Mouse (Mus musculus) liver, embryonic 12.5 days (tissue): ENCODE data around the gene Ascl4. TPM values are rescaled to one million over a fixed set of nuclear protein-coding genes. Genes with fewer than 3 reads are reported as not detected.

Experiments
- ATAC-seq: fragments of 200-750 bp; cut with Nextera tagmentation; 2 replicates; pipeline ENCODE4 v1.8.0; 2017; ENCODE audit warnings: moderate number of reproducible peaks, mild to moderate bottlenecking, moderate library complexity
- H3K27ac ChIP-seq: fragments of 300-500 bp; sonication (generic); 2 replicates; pipeline ENCODE4 v1.5.1; 2016; ENCODE audit warnings: mild to moderate bottlenecking
- H3K27me3 ChIP-seq: fragments of 300-500 bp; sonication (generic); replicated peaks from 2 replicates; pipeline ENCODE4 v1.6.1; 2016; ENCODE audit warnings: mild to moderate bottlenecking, moderate library complexity
- H3K36me3 ChIP-seq: fragments of 300-500 bp; sonication (generic); 2 replicates; pipeline ENCODE4 v1.6.1; 2016; ENCODE audit warnings: mild to moderate bottlenecking, moderate library complexity
- H3K4me1 ChIP-seq: fragments of 300-500 bp; sonication (generic); 2 replicates; pipeline ENCODE4 v1.6.1; 2016
- H3K4me2 ChIP-seq: fragments of 300-500 bp; sonication (generic); 2 replicates; pipeline ENCODE4 v1.6.1; 2016; ENCODE audit warnings: mild to moderate bottlenecking, moderate library complexity
- H3K4me3 ChIP-seq: fragments of 300-500 bp; sonication (generic); 2 replicates; pipeline ENCODE4 v1.5.1; 2016; ENCODE audit warnings: mild to moderate bottlenecking, moderate library complexity
- H3K9ac ChIP-seq: fragments of 300-500 bp; sonication (generic); 2 replicates; pipeline ENCODE4 v1.6.1; 2016; ENCODE audit warnings: mild to moderate bottlenecking, moderate library complexity
- H3K9me3 ChIP-seq: fragments of 300-500 bp; sonication (generic); replicated peaks from 2 replicates; pipeline ENCODE4 v1.6.1; 2016; ENCODE audit warnings: mild to moderate bottlenecking, moderate library complexity
- WGBS: fragments of 180-500 bp; shearing (Covaris S2); methylation state at CpG from one replicate; pipeline ENCODE4 v1.1.7; 2016; ENCODE audit not compliant: insufficient replicate concordance; 5-methylcytosine and 5-hydroxymethylcytosine counted together
- polyA plus RNA-seq: library from polyadenylated mRNA; unstranded; fragments of >200 nt; fragmentation: Nextera tagmentation; extraction: Ambion mirVana; gene quantifications from 2 replicates; pipeline ENCODE4 v1.2.1, GENCODE M21; 2016

Gene Ascl4
- not detected in 2 replicates for polyA plus RNA-seq

DNA sequence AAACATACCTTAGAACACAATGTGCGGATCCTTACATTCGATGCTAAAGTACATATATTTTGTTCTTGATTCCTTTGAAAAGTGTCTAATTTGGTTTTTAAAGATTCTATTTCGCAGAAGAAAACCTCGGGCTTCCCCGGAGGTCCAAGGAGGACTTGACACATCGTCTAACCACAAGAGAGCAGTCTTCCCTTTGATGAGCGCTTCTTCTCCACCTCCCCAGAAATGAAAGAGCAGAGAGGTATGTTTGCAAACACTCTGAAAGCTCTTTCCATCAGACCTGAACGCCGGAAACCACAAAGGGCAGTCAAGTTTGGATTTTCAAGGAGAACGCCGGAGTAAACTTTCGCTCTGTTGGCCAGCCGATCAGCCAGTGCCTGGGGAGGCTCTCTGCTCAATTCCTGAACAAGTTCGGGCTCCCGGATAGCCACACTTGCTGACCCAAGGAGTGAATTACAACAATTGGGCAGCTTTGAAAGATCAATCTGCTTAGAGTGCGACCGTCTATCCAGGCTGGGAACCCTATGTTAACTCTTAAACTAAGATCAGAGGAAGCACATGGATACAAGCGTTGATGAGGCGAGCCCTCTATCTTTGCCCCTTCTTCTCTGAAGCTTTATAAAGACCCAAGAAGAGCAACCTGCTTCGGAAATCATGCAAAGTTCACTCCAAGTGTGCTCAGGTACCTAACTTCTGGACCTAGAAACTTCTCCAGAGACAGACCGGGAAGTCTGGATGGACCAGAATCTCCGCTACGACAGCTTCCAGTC is at the start of gene Ascl4:
Gene Ascl4 (plus strand): TSS at position 6 of the 770 bp plus-strand sequence.
- no peaks in the 10 kb centered on the region for H3K9me3 ChIP-seq
- WGBS: 3% methylated on average over 23 of the region's 23 CpGs
- peak within 1 kb of the TSS; percentile 56 for H3K4me3 ChIP-seq
- peaks cover 60% of the 10 kb centered on the region for H3K27me3 ChIP-seq
- no peak within 1 kb of the TSS for H3K27ac ChIP-seq
- peak within 1 kb of the TSS; percentile 52 for H3K9ac ChIP-seq
- peaks cover 10% of the 10 kb centered on the region for H3K4me1 ChIP-seq
- ATAC-seq: no peak
- peak within 1 kb of the TSS; percentile 89 for H3K4me2 ChIP-seq
- no peaks in the 10 kb centered on the region for H3K36me3 ChIP-seq

DNA sequence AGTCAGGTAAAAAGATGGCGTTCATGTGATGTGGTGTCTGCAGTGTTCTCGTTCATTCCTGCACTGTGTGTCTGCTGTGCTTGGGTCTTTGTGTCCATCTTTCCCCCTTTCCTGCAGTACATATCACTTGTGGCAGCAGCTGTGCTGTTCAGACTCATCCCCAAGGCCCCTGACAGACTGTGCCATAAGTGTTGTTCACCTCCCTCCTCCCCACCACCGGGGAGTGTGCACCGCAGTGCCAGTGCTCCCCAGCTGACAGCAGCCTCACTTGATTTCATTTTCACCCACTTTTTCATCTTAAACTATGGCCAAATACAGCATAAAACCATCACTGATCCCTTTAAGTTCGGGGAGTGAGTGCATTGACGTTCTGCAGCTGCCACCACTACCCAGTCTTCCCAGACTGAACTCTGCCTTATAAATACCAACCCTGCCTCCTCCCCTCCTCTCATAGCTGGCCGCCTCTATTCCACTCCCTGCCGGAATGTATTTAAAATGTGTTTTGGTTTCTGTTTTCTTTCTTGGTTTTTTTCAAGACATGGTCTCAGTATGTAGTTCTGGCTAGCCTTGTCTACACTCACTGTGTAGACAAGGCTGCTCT is 47.5 kb upstream of the Ascl4 start:
- ATAC-seq: no peak
- Histone ChIP-seq H3K4me2 (no peak overlapping the region), H3K4me3 (no peak overlapping the region), H3K27me3 (no peaks in the 10 kb centered on the region), H3K36me3 (peaks cover 94% of the 10 kb centered on the region), H3K4me1 (no peaks in the 10 kb centered on the region), H3K9ac (no peak overlapping the region), H3K9me3 (no peaks in the 10 kb centered on the region), H3K27ac (no peak overlapping the region)
- WGBS: 82% methylated on average over 8 of the region's 8 CpGs

DNA sequence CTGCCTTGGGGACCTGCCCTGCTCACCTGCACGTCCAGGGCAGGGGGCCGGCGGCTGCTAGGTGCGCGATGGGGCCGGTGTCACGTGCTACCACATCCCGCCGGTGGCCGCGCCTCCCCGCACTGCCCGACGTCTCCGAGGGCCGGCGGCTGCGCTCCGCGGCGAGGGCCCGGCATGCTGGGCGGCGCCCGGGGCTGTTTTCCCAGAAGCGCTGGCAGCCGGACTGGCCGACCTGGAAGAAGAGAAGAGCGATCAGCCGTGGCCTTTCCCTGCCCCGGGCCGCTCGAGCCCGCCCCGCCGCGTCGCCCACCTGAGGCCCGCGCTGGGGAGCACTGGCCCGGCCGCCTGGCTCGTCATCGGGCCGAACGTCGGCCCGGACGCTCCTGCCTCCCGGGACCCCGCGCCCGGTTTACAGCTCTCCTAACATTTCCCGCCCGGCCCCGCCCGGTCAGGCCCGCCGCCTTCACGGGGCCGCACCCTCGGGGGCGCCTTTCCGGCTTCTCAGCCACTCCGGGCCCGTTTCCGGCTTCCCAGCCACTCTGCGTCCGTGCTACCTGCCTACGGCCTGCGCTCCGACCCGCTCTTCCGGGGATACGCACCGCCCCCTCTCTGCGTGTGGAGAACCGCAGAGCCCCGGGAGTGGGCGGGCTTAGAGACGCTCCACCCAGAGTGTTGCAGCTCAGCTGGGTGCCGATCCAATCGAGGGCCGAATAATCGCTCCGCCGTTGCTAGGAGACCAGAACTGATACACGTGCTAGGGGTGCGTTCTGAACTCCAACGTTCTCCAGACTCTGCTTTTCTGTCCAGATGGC is 10.8 kb upstream of the Ascl4 start, which contains the start of gene Prdm4:
Gene Prdm4 (minus strand): TSS at position 645 of the 812 bp plus-strand sequence.
- peak; percentile 99 for ATAC-seq
- H3K27me3 ChIP-seq: peaks cover 21% of the 10 kb centered on the region; the same call in 1 of the 2 replicates
- peaks cover 20% of the 10 kb centered on the region for H3K4me1 ChIP-seq
- H3K9ac ChIP-seq: peak within 1 kb of the TSS; percentile 88
- WGBS: under 1% methylated on average over 87 of the region's 90 CpGs
- H3K9me3 ChIP-seq: no peaks in the 10 kb centered on the region
- peak within 1 kb of the TSS; percentile 91 for H3K27ac ChIP-seq
- H3K4me2 ChIP-seq: peak within 1 kb of the TSS; percentile 95
- H3K36me3 ChIP-seq: peaks cover 29% of the 10 kb centered on the region
- peak within 1 kb of the TSS; percentile 92 for H3K4me3 ChIP-seq

DNA sequence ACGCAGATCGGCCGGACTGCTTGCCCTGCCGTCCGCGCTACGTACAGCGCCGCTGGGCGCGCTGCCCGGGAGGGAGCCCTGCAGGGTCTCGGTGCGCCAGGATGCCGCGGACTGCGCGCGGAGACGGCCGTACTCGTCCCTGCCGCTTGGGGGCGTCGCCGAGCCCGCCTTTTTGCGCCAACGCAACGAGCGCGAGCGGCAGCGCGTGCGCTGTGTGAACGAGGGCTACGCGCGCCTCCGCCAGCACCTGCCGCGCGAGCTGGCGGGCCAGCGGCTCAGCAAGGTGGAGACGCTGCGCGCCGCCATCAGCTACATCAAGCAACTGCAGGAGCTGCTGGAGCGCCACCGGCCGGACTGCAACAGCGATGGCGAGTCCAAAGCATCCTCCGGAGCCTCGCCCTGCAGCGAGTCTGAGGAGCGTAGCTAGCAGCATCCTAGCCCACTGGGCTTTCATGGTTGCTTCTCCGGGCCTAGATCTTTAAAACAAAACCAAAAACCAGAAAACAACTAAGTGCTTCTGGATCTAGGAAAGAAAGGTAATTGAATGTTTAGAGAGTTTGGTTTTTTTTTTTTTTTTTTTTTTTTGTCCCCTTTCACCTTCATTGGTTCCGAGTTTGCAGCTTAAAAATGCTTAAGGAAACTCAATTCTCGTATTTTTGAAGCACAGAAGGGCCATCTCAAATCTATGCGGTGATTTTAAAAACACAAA is 1.2 kb downstream of the Ascl4 start:
- WGBS: under 1% methylated on average over 63 of the region's 63 CpGs
- Histone ChIP-seq H3K4me2 (peak overlapping the region; percentile 89), H3K4me1 (peaks cover 10% of the 10 kb centered on the region), H3K9ac (peak overlapping the region; percentile 52), H3K9me3 (no peaks in the 10 kb centered on the region), H3K27me3 (peaks cover 56% of the 10 kb centered on the region), H3K4me3 (peak overlapping the region; percentile 56), H3K27ac (no peak overlapping the region), H3K36me3 (no peaks in the 10 kb centered on the region)
- no peak for ATAC-seq

DNA sequence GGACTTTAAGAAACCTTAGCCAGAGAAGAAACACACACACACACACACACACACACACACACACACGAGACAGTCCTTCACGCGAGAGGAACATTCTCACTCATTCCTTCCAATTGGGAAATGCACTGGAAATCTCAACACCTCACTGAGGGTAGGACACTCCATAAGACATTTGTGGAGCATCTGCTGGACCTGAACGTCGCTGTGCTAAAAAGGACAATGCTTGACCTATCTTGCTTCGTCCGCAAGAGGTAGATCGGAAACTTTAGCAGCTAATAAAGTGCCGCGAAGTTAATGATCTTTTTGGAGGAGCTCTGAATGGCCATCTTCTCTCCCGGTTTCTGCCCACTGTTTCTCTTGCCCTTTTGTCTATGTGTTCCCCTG is 1.7 kb downstream of the Ascl4 start:
- Histone ChIP-seq H3K4me2 (peak overlapping the region; percentile 89; the same call in 1 of the 2 replicates), H3K27me3 (peaks cover 51% of the 10 kb centered on the region), H3K36me3 (no peaks in the 10 kb centered on the region), H3K9ac (no peak overlapping the region), H3K4me3 (no peak overlapping the region), H3K4me1 (peaks cover 10% of the 10 kb centered on the region), H3K9me3 (no peaks in the 10 kb centered on the region), H3K27ac (no peak overlapping the region)
- WGBS: 44% methylated on average over 11 of the region's 11 CpGs
- no peak for ATAC-seq

DNA sequence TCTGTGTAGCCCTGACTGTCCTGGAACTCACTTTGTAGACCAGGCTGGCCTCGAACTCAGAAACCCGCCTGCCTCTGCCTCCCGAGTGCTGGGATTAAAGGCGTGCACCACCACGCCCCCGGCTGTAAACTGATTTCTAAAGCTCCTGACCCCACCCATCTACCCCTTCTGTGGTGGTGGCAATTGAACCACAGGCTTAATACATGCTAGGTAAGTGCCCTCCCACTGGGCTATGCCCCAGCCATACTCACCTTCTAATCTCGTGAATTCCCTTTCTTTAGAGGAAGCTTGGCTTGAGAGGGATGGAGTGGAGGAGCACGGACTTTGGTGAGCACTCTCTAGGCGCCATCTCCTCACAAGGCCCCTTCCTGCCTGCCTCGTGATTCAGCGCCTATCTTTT is 2.5 kb downstream of the Ascl4 start:
- Histone ChIP-seq H3K27ac (no peak overlapping the region), H3K36me3 (no peaks in the 10 kb centered on the region), H3K9me3 (no peaks in the 10 kb centered on the region), H3K4me2 (no peak overlapping the region), H3K4me3 (no peak overlapping the region), H3K27me3 (peaks cover 51% of the 10 kb centered on the region), H3K9ac (no peak overlapping the region), H3K4me1 (peaks cover 10% of the 10 kb centered on the region)
- no peak for ATAC-seq
- 75% methylated on average over 11 of the region's 11 CpGs for WGBS

DNA sequence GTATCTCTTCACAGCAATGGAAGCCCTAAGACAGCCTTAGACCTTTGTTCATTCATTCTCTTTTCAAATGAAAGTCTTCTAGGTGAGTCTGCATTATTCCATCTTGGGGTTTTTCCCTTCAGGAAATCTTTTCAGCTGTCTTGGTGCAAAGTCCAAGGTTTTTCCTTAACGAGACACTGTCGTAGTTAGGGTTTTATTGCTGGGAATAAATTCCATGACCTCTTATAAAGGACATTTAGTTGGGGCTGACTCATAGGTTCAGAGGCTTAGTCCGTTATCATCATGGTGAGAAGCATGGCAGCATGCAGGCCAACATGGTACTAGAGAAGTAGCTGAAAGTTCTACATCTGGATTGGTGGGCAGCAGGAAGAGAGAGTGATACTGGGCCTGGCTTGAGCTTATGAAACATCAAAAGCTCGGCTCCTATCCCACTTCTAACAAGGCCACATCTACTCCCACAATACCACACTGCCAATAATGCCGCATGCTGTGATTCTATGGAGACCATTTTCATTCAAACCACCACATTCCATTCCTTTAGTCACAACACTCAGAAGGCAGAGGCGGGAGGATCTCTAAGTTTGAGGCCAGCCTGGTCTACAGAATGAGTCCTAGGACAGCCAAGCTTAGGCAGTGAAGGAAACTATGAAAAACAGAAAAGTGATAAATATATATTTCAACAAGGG is 8.9 kb downstream of the Ascl4 start:
- Histone ChIP-seq H3K9me3 (no peaks in the 10 kb centered on the region), H3K4me3 (no peak overlapping the region), H3K9ac (no peak overlapping the region), H3K27me3 (no peaks in the 10 kb centered on the region), H3K36me3 (peaks cover 56% of the 10 kb centered on the region), H3K4me1 (no peaks in the 10 kb centered on the region), H3K27ac (no peak overlapping the region), H3K4me2 (no peak overlapping the region)
- WGBS: 86% methylated on average over 6 of the region's 6 CpGs
- ATAC-seq: no peak

DNA sequence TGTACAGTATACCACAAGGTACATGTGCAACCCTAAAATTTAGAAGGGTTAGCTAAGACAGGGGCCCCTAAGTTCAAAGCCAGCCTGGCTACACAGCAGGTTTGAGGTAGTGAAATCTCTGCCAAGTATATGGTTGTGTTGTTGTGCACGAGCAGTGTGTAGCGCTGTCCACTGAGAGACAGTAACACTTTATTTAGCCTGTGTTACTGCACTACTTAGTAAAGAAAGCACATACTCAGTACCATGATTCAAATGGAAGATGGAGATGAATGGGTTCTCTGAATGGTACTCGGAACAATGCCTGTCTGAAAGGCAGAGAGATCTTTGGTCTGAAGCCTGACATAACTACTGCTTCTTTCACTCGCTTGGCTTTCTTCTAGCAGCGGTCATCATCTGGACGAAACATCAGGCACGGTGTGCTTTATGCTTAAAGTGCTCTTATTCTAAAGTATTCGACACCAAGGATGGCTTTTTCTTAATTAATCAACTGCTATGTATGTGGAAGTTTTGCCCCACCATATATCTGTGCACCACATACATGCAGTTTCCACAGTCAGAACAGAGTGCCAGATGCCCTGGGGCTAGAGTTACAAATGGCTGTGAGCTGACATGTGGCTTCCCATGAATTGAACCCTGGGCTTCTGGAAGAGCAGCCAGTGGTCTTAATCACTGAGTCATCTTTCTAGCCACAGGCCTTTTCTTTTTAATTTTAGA is 21.2 kb downstream of the Ascl4 start:
- no peaks in the 10 kb centered on the region for H3K27me3 ChIP-seq
- H3K9me3 ChIP-seq: no peaks in the 10 kb centered on the region
- no peak overlapping the region for H3K27ac ChIP-seq
- H3K36me3 ChIP-seq: peaks cover 96% of the 10 kb centered on the region
- ATAC-seq: no peak
- no peak overlapping the region for H3K9ac ChIP-seq
- H3K4me1 ChIP-seq: no peaks in the 10 kb centered on the region
- H3K4me2 ChIP-seq: no peak overlapping the region
- H3K4me3 ChIP-seq: no peak overlapping the region
- WGBS: 89% methylated on average over 8 of the region's 8 CpGs

DNA sequence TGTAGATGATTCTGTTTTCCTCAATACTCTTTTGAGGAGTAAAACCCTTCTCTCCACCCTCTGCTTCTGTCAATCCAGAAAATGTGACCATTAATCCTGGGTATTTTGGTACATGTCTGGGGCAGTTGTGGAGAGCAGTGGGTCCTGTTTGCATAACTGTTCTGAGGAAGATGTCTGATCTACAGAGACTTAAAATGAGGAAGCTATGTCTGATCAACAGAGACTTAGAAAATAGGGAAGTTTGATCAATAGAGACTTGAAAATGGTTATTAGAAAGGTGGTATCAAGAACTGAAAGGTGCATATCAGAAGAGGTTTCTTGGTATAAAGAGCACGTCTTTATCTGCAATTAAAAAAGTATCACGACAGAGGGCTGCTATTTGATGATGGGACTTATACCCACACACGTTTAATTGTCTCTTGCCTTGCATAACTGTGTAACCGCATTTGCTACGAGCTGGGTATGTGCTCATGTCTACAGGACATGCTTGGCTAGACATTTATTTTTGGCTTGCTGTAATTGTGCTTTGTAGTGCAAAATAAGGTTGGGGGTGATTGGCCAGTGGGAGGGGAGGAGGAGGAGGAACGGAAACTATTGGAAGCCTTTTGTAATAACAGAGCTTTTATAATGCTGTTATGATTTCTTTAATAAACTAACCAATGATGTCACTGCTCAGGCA is 24.4 kb downstream of the Ascl4 start:
- 78% methylated on average over 6 of the region's 6 CpGs for WGBS
- H3K27me3 ChIP-seq: no peaks in the 10 kb centered on the region
- H3K9me3 ChIP-seq: no peaks in the 10 kb centered on the region
- H3K4me3 ChIP-seq: no peak overlapping the region
- H3K27ac ChIP-seq: no peak overlapping the region
- peaks cover 82% of the 10 kb centered on the region for H3K36me3 ChIP-seq
- ATAC-seq: no peak
- H3K4me2 ChIP-seq: no peak overlapping the region
- H3K9ac ChIP-seq: no peak overlapping the region
- H3K4me1 ChIP-seq: peaks cover 9% of the 10 kb centered on the region

DNA sequence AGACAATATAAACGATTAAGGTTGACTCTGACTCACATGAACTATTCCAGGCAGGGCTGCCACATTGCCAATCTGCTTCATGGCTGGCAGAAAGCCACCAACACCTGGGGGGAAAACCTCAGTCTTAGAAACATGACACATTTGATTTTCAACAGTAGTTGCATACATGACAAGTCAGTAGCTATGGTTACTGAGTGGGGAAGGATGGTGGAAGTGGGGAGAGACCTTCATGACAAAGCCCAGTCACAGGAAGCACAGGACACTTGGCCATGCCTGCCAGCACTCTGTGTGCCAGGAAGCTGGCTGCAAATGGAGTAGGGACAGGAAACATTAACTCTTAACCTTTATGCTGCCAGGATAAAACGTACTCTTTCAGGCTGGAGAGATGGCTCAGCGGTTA is 25.9 kb downstream of the Ascl4 start:
- Histone ChIP-seq H3K9ac (no peak overlapping the region), H3K4me2 (no peak overlapping the region), H3K4me1 (peaks cover 14% of the 10 kb centered on the region), H3K4me3 (no peak overlapping the region), H3K36me3 (peaks cover 70% of the 10 kb centered on the region), H3K27ac (no peak overlapping the region), H3K27me3 (no peaks in the 10 kb centered on the region), H3K9me3 (no peaks in the 10 kb centered on the region)
- ATAC-seq: no peak
- WGBS: 72% methylated on average over 3 of the region's 3 CpGs
